Mouse (Mus musculus) yolk sac, embryonic 10.5 days (tissue): ENCODE measurements around the gene Thoc3.

Experiments
- DNase-seq: peaks from one replicate; pipeline ENCODE4 v3.0.0-alpha.2; 2017; ENCODE audit warnings: low spot score

Gene Thoc3

GRCm38 (mm10) chr13:54443693-54444092 is 25.0 kb downstream of the Thoc3 start:
- DNase-seq = no peak

GRCm38 (mm10) chr13:54439912-54440311 is 28.7 kb downstream of the Thoc3 start:
- no peak for DNase-seq

- no peak for DNase-seq
Measured at GRCm38 (mm10) chr13:54438814-54439213, 29.8 kb downstream of the Thoc3 start.

- no peak for DNase-seq
Measured at GRCm38 (mm10) chr13:54437083-54437482, 31.6 kb downstream of the Thoc3 start.

GRCm38 (mm10) chr13:54436666-54437065 is 32.0 kb downstream of the Thoc3 start:
- DNase-seq = no peak

GRCm38 (mm10) chr13:54431161-54431560 is 37.5 kb downstream of the Thoc3 start:
- no peak for DNase-seq

GRCm38 (mm10) chr13:54430051-54430450 is 38.6 kb downstream of the Thoc3 start:
- no peak for DNase-seq

GRCm38 (mm10) chr13:54428771-54429170 is 39.9 kb downstream of the Thoc3 start:
- no peak for DNase-seq

GRCm38 (mm10) chr13:54426781-54427655 is 41.6 kb downstream of the Thoc3 start:
- DNase-seq = no peak

- DNase-seq = peak; percentile 73
Measured at GRCm38 (mm10) chr13:54425269-54425668, 43.4 kb downstream of the Thoc3 start.

- no peak for DNase-seq
Measured at GRCm38 (mm10) chr13:54420226-54420625, 48.4 kb downstream of the Thoc3 start.

- DNase-seq = no peak
Measured at GRCm38 (mm10) chr13:54418781-54419327, 49.8 kb downstream of the Thoc3 start.

GRCm38 (mm10) chr13:54415059-54415458 is 53.6 kb downstream of the Thoc3 start:
- DNase-seq = no peak

GRCm38 (mm10) chr13:54412721-54413120 is 55.9 kb downstream of the Thoc3 start:
- no peak for DNase-seq

GRCm38 (mm10) chr13:54412236-54412635 is 56.4 kb downstream of the Thoc3 start:
- DNase-seq = no peak

- DNase-seq = no peak
Measured at GRCm38 (mm10) chr13:54411656-54412055, 57.0 kb downstream of the Thoc3 start.
